Mouse (Mus musculus): ENCODE measurements around the gene Rpap3. TPM values are rescaled to one million over a fixed set of nuclear protein-coding genes. Genes with fewer than 3 reads are reported as not detected.

Gene Rpap3
- total and polyA plus RNA-seq, 3 experiments, result 43.1 to 73.7 (median 69.1) TPM

- Histone ChIP-seq H3K27ac (ENCODE audit: insufficient read depth, low read depth) (peak overlapping the region; percentile 44), H3K9ac (ENCODE audit: insufficient read depth, low read depth) (no peak overlapping the region), H3K36me3 (replicated peaks in 1 of 2; ENCODE audit: control insufficient read depth in 1 of 2, insufficient read depth in 1 of 2, low read length in 1 of 2) (peaks cover 33 to 71% of the 10 kb centered on the region in 2 experiments), H3K4me2 (ENCODE audit: insufficient read depth, low read depth, poor library complexity, severe bottlenecking) (no peak overlapping the region), H3K79me2 (replicated peaks; ENCODE audit: control insufficient read depth, extremely low read depth, insufficient read depth, poor library complexity, severe bottlenecking) (peaks cover 4% of the 10 kb centered on the region), H3K27me3 (replicated peaks) (no peaks in the 10 kb centered on the region), H3K4me1 (ENCODE audit: control insufficient read depth in 1 of 2, insufficient read depth in 2 of 2) (peaks cover 45 to 83% of the 10 kb centered on the region in 2 experiments), H3K4me3 (replicated peaks in 1 of 3; ENCODE audit: low read depth in 2 of 3, low read length in 2 of 3, poor library complexity in 1 of 3) (no peak overlapping the region), H3K9me3 (replicated peaks; ENCODE audit: low read length) (peaks cover 12% of the 10 kb centered on the region)
- dilution Hi-C loops (cut with MboI; ENCODE audit: extremely low pct_ligation_motif_present, extremely low pct_unique_long_range_greater_than_20kb, low sequenced_read_pairs) (no loop called here), in situ Hi-C loops (cut with MboI; ENCODE audit: low pct_ligation_motif_present, low pct_unique_long_range_greater_than_20kb, low sequenced_read_pairs) (loop anchor here (5.0 to 10.0 kb wide), 5 partner anchors 33 to 225 kb away; partner anchors contain the start of gene Slc48a1)
- no peak for TF ChIP-seq ZMIZ1 (IDR thresholded peaks at IDR 0.05; ENCODE audit: low read depth, low read length)
- no peak for TF ChIP-seq USF1 (IDR thresholded peaks at IDR 0.05; ENCODE audit: low read depth, low read length)
- no peak for TF ChIP-seq HCFC1 (IDR thresholded peaks at IDR 0.05; ENCODE audit: low read depth, low read length)
- DNase-seq (ENCODE audit: extremely low read depth), result no peak
Observed at GRCm38 (mm10) chr15:97719494-97719893, 13.9 kb upstream of the Rpap3 start.

GRCm38 (mm10) chr15:97718535-97719155, 13.0 kb upstream of the Rpap3 start:
- Histone ChIP-seq H3K27ac (ENCODE audit: insufficient read depth, low read depth) (no peak overlapping the region), H3K36me3 (replicated peaks in 1 of 2; ENCODE audit: control insufficient read depth in 1 of 2, insufficient read depth in 1 of 2, low read length in 1 of 2) (peaks cover 38 to 71% of the 10 kb centered on the region in 2 experiments), H3K4me2 (ENCODE audit: insufficient read depth, low read depth, poor library complexity, severe bottlenecking) (no peak overlapping the region), H3K4me3 (replicated peaks in 1 of 3; ENCODE audit: low read depth in 2 of 3, low read length in 2 of 3, poor library complexity in 1 of 3) (no peak overlapping the region), H3K27me3 (replicated peaks) (no peaks in the 10 kb centered on the region), H3K79me2 (replicated peaks; ENCODE audit: control insufficient read depth, extremely low read depth, insufficient read depth, poor library complexity, severe bottlenecking) (peaks cover 4% of the 10 kb centered on the region), H3K9ac (ENCODE audit: insufficient read depth, low read depth) (no peak overlapping the region), H3K4me1 (ENCODE audit: control insufficient read depth in 1 of 2, insufficient read depth in 2 of 2) (peaks cover 45 to 75% of the 10 kb centered on the region in 2 experiments), H3K9me3 (replicated peaks; ENCODE audit: low read length) (peaks cover 12% of the 10 kb centered on the region)
- no peak for DNase-seq (ENCODE audit: extremely low read depth)
- in situ Hi-C loops (cut with MboI; ENCODE audit: low pct_ligation_motif_present, low pct_unique_long_range_greater_than_20kb, low sequenced_read_pairs), result loop anchor here (5.0 to 10.0 kb wide), 5 partner anchors 34 to 226 kb away; partner anchors contain the start of gene Slc48a1
- dilution Hi-C loops (cut with MboI; ENCODE audit: extremely low pct_ligation_motif_present, extremely low pct_unique_long_range_greater_than_20kb, low sequenced_read_pairs), result no loop called here
- TF ChIP-seq ELF1 (IDR thresholded peaks at IDR 0.05; ENCODE audit: low read depth, low read length) (no peak), BHLHE40 (IDR thresholded peaks at IDR 0.05; ENCODE audit: low read depth, low read length) (no peak), TCF12 (IDR thresholded peaks at IDR 0.05; ENCODE audit: low read depth, low read length) (no peak), ZC3H11A (IDR thresholded peaks at IDR 0.05; ENCODE audit: low read depth, low read length) (no peak), RCOR1 (conservative IDR thresholded peaks at IDR 0.05; ENCODE audit: low read depth, low read length) (no peak), MXI1 (IDR thresholded peaks at IDR 0.05; ENCODE audit: low read depth, low read length) (no peak), MAFK (IDR thresholded peaks at IDR 0.05; ENCODE audit: insufficient replicate concordance, low read length) (no peak), ETS1 (conservative IDR thresholded peaks at IDR 0.05; ENCODE audit: low read depth, low read length) (no peak), MEF2A (IDR thresholded peaks at IDR 0.05; ENCODE audit: borderline replicate concordance, low read depth, low read length) (no peak)
